Mouse (Mus musculus): ENCODE measurements around the gene H60b.
"Not testable (repeated sequence)": the region's sequence is repeated elsewhere in the genome, so short reads cannot be mapped to it uniquely, and the experiment has no call there.

The H60b gene

GRCm38 (mm10) chr10:22273684-22274305 lies 115.4 kb downstream of the H60b start:
- no peak for DNase-seq (ENCODE audit: low spot score in 2 of 2)

DNA sequence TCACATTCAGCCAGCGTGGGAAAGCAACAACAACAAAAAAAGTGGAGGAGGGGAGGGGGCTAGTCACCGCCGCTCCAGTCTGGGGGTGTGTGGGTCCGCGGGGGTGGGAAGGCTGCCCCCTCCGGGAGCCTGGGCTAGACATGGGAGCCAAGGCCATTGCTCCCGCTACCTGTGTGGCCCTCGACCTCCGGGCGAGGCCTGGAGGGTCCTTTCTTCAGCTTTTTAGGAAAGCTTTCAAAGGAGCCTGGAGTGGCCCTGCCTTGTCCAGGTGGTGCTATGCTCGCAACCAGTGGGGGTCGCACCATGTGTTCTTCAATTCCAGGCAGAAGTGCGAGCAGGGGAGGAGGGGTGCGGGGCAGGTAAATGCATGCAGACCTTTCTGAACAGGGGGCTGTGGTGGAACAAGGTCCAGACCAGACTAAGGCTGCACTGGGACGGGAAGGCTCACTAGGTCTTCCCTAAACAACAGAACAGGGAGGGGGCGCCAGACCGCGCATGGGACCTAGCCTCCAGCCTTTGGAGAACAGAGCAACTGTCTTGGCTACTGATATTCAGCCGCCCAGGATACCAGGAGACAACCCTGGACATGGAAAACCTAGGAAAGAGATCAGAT lies 116.2 kb downstream of the H60b start:
- DNase-seq (ENCODE audit: low spot score in 2 of 2), result no peak

DNA sequence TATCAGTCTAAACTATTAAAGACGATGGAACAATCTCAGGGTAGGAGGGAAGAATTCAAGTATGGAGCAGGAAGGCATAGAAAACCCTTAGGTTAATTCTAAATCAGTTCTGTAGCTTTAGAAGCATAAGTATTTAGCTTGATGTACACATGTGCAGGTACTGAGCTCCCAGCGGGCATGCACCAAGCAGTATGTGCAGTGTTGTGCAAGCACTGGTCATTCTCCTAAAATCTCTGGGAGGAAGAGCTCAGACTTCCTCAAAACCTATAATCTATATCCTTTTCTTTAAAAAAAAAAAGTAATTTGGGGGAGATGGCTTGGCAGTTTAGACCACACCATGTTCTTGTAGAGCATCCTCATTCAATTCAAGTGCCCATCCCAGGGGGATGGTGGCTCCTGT lies 120.1 kb downstream of the H60b start:
- not testable (repeated sequence) for DNase-seq (ENCODE audit: low spot score in 2 of 2)

DNA sequence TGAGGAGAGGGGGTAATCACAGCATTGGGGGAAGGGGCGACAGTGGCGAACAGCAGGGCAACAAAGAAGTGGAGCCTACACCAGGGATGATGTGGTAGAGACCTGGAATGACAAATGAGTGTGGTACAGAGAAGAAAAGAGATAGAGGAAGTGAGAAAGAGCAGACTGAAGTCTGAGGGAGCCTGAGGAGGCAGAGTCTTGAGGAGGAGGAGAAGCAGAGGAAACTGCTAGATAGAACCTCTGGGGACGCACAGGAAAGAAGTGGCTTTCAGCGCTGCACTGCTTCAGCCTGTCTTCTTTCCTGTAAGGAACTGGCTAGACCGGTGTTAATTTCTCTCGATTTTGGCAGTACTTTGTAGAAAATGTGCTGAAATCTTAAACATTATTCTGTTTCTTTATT lies 124.4 kb downstream of the H60b start:
- DNase-seq (ENCODE audit: low spot score in 2 of 2), result no peak

- no peak for DNase-seq (ENCODE audit: low spot score in 2 of 2)
These were observed 137.3 kb downstream of the H60b start for GRCm38 (mm10) chr10:22295676-22296075.

DNA sequence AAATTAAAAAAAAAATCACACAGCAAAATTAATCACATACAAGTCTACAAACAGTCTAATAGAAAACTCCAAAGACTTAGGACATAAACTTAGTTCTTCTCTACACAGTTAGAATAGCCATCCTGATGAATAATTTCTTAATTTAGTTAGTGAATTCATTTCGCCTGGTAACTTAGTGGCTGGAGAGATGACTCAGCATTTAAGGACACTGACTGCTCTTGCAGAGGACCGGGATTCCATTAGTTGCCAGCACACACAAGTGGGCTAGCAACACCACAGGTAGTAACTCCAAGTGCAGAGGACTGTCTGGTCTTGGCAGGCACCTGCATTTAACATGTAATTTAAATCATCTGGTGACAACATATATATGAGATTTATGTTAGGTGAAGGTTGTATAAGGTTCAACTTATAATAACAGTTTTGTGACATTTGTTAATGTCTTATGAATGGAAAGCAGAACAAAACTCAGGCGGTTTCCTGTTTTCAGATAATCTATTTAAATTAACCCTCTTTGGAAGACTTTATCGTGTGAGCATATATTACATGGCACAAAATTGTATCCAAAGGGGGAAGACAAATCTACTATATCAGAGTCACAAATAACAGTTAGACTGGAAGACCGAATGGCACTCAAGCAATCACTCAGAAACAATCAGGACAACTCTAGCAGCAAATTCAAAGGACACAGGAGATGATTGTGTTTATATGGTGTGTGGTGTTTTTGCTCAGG lies 138.8 kb downstream of the H60b start:
- no peak for DNase-seq (ENCODE audit: low spot score in 2 of 2)

GRCm38 (mm10) chr10:22297766-22298461 lies 139.5 kb downstream of the H60b start:
- no peak for DNase-seq (ENCODE audit: low spot score in 2 of 2)

- no peak for DNase-seq (ENCODE audit: low spot score in 2 of 2)
These were observed 140.9 kb downstream of the H60b start for GRCm38 (mm10) chr10:22299324-22299723.

GRCm38 (mm10) chr10:22301641-22302040 lies 143.3 kb downstream of the H60b start:
- DNase-seq (ENCODE audit: low spot score in 2 of 2), result no peak

GRCm38 (mm10) chr10:22302344-22303057 lies 144.1 kb downstream of the H60b start:
- DNase-seq (ENCODE audit: low spot score in 2 of 2), result no peak

- DNase-seq (ENCODE audit: low spot score in 2 of 2), result no peak
These were observed 145.3 kb downstream of the H60b start for GRCm38 (mm10) chr10:22303736-22304135.

DNA sequence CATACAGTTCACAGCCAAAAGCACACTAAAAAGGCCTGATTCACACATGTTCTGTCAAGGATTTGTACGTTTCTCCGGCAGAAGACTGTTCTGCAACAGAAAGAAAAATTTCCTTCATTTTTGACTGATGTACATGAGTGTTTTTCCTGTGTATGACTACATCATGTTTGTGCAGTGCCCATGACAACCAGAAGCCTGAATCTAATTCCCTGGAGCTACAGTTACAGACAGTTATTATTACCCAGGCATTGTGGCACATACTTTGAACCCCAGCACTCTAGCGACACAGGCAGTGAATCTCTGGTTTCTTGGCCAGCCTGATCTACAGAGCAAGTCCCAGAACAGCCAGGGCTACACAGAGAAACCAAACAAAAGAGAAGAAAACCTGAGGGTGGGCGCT lies 147.4 kb downstream of the H60b start:
- DNase-seq (ENCODE audit: low spot score in 2 of 2), result no peak

- DNase-seq (ENCODE audit: low spot score in 2 of 2), result no peak
These were observed 148.1 kb downstream of the H60b start for GRCm38 (mm10) chr10:22306452-22306851.

GRCm38 (mm10) chr10:22308221-22308620 lies 149.8 kb downstream of the H60b start:
- DNase-seq (ENCODE audit: low spot score in 2 of 2), result no peak

DNA sequence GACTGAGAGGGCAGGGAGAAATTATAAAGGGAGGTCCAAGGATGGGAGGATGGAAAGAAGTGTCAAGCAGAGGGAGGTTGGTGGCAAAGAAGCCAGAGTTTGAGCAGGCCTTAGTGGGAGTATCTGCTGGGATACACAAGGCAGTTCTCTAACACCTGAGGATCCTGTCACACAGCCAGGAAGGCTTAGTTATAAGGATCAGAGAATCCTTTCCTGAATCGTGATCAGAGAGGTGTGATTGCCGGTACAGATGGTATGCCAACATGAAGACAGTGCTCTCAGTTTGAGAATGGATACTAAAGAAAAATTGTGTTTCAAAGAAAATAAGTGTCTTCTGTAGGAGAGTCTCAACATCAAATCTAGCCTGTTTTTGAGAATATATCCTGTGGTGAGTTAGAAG lies 164.5 kb downstream of the H60b start:
- no peak for DNase-seq (ENCODE audit: low spot score in 2 of 2)

Data from right cerebral cortex, postnatal 10 days (tissue).